Mouse (Mus musculus) small intestine, adult 2 months (tissue): ENCODE measurements around the gene Alkbh7.

ENCODE experiments used
- CTCF ChIP-seq: fragments of 200-500 bp; IDR thresholded peaks from 2 replicates; pipeline ENCODE4 v1.5.1; 2012; ENCODE audit warnings: low read depth, mild to moderate bottlenecking, control low read depth, inconsistent platforms, low read length, moderate library complexity, mixed read lengths; ENCODE audit not compliant: insufficient replicate concordance, insufficient read length; ENCODE audit errors: extremely low read depth
- POLR2A ChIP-seq: fragments of 200-500 bp; IDR thresholded peaks from 2 replicates; pipeline ENCODE4 v1.6.1; 2012; ENCODE audit warnings: low read depth, mild to moderate bottlenecking, control low read depth, inconsistent platforms, low read length, moderate library complexity

DNA sequence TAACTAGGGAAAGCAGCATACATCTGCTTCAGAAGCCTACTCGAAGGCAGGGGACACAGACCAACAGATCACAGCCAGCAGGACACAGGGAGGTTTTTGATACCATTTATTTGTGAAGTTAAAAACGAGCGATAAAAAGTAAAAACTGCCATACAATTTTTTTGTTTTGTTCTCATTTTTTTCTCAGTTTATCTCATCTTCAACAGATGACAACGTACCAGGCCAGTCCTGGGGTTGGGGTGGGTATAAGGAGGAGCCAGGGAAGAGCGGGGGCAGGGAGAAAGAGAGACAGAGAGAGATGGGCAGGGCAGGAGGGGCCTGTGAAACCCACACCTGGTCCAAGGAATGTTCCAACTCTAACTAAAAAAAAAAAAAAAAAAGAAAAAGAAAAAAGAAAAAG lies 23.8 kb downstream of the Alkbh7 start:
- TF ChIP-seq POLR2A (no peak), CTCF (no peak)
